Mouse (Mus musculus) T-cell, adult 2 months (primary cell): ENCODE results near the gene Chmp6.

ENCODE experiments used
- DNase-seq: peaks from one replicate; pipeline ENCODE4 v3.0.0; 2022; ENCODE audit warnings: low spot score

The Chmp6 gene

DNA sequence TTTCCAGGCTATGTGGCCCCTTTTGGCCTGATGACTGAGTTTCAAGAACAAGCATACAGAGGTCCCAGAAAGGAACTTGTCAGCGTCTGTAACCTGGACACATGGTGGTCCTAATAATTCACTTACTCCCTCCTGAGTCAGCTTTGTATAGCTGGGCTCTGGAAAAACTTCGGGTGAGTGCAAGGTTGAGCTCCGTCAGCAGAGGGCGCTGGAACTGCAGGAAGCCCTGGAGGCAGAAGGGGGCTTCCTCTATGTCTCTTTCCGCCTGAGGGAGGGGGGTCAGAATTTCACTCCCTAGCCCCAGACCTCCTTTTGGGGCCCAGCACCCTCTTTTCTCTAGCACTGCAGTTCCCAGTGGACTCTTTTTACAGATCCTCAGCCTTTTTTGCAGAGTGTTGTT lies 3.8 kb upstream of the Chmp6 start:
- peak; percentile 64 for DNase-seq

- no peak for DNase-seq
These were observed 396 bp upstream of the Chmp6 start for GRCm38 (mm10) chr11:119912845-119913244.

- no peak for DNase-seq
These were observed 684 bp downstream of the Chmp6 start for GRCm38 (mm10) chr11:119913935-119914314.

- DNase-seq = no peak
These were observed 1.1 kb downstream of the Chmp6 start for GRCm38 (mm10) chr11:119914381-119914780.

DNA sequence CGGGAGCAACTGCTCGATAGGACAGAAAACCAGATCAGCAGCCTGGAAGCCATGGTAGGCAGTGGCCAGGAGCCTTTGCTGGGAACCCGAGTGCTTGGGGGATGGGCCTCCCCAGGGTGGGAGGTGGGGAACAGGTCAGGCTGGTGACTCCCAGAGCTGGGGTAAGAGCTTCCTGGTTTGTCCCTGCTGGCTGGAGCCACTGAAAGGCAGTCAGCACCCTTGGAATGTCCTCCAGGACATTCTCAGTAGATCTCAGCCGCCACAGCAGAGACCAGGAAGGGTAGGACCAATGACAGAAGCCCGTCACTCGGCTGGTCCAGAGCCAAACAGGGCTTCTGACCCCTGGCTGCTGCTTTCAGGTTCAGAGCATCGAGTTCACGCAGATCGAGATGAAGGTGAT lies 2.4 kb downstream of the Chmp6 start:
- DNase-seq = no peak

- DNase-seq = no peak
These were observed 3.0 kb downstream of the Chmp6 start for GRCm38 (mm10) chr11:119916102-119916790.

GRCm38 (mm10) chr11:119916834-119917469 lies 3.7 kb downstream of the Chmp6 start:
- DNase-seq = no peak

- no peak for DNase-seq
These were observed 5.3 kb downstream of the Chmp6 start for GRCm38 (mm10) chr11:119918521-119918920.

- no peak for DNase-seq
These were observed 6.2 kb downstream of the Chmp6 start for GRCm38 (mm10) chr11:119919432-119919831.

- DNase-seq = peak; percentile 74
These were observed 6.7 kb downstream of the Chmp6 start for GRCm38 (mm10) chr11:119919897-119920296.

DNA sequence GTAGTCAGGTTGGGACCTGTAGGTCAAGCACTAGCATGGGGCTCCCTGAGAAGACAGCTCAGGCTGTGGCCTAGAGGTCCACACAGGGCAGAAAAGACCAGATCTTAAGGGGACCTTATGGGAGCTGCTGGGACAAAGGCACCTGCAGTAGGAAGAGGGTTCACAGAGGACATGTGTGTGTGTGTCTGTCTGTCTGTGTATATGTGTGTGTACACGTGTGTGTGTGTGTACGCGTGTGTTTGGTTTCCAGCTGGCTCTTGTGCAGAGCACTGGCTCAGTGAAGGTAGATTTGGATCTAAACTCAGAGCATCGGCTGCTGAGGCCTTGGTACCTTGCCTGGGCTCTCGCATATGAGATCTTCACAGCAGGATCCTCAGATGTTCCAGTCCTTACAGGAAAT lies 7.4 kb downstream of the Chmp6 start:
- DNase-seq = no peak

DNA sequence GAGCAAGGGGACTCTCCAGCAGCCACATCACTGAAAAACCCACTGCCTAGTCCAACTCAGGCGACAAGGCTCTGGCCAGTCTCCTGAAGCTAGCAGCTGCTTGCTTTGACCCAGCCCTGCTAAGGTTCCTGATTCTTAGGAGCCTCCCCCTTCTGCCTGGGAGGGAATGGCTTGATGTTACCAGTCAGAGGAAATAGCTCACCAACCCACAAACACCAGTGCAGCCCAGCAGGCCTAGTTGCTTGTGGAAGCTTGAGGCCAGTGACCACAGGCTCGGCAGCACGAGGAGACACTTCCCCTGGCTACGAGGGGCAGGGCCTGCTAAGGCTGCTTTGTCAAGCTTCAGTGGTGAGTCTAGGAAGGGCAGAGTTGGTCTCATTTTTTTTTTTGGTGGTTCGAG lies 11.9 kb downstream of the Chmp6 start:
- no peak for DNase-seq

DNA sequence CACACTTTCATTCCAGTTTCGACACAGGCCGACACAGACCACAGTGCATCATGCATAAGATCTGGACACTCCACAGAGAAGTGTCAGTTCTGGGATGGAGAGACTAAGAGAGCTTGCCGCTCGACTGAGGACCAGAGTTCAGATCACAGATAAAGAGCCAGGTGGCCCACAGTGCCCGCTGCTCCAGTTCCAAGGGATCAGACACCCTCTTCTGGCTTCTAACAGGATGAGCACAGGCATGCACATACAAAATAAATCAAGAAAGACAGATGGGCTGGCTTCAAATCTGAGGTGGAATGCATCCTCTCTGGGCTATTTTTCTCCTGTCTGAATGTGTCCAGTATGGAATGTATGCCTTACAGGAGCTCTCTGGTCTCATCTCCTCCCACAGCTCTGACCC lies 13.5 kb downstream of the Chmp6 start:
- no peak for DNase-seq

- peak; percentile 91 for DNase-seq
These were observed 14.9 kb downstream of the Chmp6 start for GRCm38 (mm10) chr11:119928023-119928681.

DNA sequence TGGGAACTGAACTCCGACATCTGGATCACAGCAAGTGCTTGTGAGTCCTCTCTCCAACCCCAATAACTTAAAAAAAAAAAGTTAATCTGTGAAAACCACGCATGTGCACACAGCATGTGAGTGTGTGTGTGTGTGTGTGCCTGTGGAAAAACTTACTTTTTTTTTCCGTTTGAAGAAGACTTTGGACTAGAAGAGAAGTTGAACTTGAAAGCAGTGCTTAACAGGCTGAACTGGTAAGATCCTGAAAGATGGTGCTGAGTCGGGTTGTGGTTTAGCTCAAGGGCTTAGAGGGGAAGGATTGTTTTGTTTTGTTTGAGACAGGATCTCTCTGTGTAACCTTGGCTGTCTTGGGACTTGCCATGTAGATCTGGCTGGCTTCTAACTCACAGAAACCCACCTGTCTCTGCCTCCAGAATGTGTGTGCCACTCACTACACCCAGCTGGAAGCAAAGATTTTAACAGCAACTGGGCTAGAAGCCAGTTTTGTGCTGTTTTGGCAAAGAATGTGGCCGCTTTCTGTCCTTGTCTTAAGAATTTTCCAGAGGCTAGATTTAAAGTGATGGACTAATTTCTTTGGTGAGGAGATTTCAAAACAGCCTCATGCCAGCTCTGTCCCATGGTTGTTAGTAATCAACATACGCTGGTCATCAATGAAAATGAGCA lies 16.5 kb downstream of the Chmp6 start:
- peak; percentile 39 for DNase-seq

DNA sequence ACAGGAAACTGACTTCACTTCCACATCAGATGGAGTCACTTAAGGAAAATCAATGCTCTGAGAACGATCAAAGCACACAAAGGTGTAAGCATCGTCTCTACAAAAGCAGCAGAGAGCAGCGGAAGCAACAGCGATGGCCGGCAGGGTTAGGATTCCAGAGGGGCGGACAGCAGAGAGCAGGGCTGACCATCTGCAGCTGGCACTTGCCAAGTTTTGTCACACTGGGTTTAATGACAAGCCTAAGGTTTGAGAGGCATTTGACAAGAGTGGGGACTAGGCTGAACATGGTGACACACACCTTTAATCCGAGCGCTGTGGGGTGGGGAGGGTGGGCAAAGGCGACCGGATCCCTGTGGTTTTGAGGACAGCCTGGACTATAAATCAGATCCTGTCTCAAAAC lies 18.6 kb downstream of the Chmp6 start:
- no peak for DNase-seq

GRCm38 (mm10) chr11:119933142-119933541 lies 19.9 kb downstream of the Chmp6 start:
- DNase-seq = no peak

DNA sequence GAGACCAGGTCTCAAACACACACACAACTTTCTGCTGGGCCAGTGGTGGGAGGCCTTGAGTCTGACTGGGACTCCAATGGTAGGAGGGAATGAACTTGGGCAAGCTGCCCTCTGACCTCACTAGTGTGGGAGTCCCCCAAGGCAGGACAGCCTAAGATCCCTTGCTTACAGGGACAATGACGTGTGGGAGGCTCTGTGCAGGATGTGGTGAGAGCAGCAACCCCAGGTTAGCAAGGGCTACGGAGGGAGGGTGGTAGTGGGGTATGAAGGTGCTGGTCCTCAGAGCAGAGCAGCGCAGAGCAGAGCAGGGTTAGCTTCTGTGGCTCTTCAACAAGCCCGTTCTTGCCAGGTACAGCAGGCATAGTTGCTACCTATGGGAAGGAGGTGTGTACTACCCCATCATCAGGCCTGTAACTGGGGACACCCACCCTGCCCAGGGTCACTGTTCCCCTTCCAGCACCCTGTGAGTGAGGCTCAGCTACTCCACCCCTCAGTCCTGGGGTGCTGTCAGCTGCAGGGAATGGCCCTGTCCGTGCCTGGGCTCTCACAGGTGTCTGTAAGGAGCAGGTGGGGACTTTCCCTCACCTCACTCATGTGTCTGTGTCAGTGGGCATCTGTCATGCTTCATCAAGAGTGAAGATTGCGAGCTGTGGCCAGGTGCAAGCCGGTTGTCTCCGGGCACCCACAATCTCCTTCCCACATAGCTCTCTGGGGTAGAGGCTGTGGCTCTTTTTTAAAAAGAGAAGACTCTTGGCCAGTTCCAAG lies 20.8 kb downstream of the Chmp6 start:
- peak; percentile 87 for DNase-seq

GRCm38 (mm10) chr11:119934773-119935172 lies 21.5 kb downstream of the Chmp6 start:
- DNase-seq = no peak

GRCm38 (mm10) chr11:119935457-119935856 lies 22.2 kb downstream of the Chmp6 start:
- DNase-seq = peak; percentile 64

DNA sequence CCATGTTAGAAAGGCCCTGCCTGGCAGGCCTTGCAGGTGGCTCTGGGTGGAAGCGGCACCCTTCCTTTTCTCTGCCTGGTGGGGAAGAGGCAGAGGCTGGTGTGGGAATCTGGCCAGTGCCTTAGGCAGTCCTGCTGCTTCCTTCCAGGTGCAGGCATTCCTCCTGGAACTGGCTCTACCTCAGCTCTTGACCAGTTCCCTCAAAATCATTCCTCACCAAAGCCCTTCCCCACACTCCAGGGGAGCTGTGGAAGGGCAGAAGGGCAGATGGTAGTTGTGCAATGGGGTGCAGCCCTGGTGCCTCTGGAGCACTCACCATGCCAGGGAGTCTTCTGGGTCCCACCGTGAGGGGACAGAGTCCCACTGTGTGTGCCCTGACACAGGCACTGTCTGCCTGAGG lies 23.2 kb downstream of the Chmp6 start:
- DNase-seq = no peak

GRCm38 (mm10) chr11:119937216-119937615 lies 24.0 kb downstream of the Chmp6 start:
- DNase-seq = no peak
